Mouse (Mus musculus) mouse trophoblast stem cell (cell line): ENCODE results near the gene Tmem269.

Source experiments
- in situ Hi-C, 2 experiments: fragments of 300-500 bp; cut with MseI, MboI; formaldehyde crosslinking; loops; 2 replicates in 1 of 2; 3 replicates in 1 of 2; pipeline ENCODE4 v1.15.1; 2025

Tmem269 gene

GRCm38 (mm10) chr4:119239181-119239682, 21.2 kb upstream of the Tmem269 start:
- in situ Hi-C loops, result no loop called here

GRCm38 (mm10) chr4:119238661-119239060, 20.6 kb upstream of the Tmem269 start:
- in situ Hi-C loops, result no loop called here

DNA sequence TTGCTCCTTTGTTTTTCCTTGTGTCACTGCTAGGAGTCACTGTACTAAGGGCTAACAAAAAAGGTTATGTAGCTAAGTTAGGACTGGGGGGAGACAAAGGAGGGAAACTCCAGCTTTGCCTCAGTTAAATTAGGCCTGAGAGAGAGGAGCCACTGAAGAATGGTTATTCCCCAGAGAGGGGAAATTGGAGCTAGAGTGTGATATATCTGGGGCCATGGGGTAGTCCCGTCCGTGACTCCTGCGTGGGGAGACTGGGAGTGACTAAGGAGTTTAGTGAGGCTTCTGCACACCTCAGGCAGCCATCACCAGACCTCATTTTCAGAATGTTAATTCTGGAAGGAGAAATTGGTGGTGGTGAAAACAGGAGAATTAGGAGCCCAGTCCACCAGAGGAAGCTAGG, 16.3 kb upstream of the Tmem269 start:
- in situ Hi-C loops, result no loop called here

DNA sequence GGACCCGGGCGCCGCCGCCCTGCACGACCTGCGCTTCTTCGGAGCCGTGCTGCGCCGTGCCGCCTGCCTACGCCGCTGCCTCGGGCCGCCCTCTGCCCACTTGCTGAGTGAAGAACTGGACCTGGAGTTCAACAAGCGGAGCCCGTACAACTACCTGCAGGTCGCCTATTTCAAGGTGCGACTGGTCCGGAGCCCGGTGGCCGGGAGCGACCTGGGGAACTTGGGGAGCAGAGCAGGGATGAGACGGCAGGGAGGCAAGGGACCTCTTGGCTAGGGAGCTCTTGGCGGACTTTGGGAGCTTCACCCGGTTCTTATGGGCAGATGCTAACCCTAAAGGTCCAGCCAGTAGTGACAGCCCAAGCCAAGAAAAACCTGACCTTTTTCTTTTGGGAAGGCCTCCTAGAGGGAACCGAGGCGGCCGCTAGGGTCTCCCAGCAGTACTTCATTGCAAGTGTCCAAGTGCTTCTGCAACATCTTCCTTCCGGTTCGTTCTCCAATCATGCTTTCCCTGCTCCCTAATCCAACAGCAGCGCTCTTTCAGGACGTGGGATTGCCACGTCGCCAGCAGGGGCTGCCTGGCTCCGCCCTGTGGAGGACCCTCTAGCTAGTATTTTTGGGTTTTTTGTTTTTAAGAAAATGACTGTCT, 15.4 kb upstream of the Tmem269 start:
- in situ Hi-C loops, result no loop called here

GRCm38 (mm10) chr4:119232410-119233255, 14.6 kb upstream of the Tmem269 start, which contains the start of the genes AU022252 and P3h1:
Gene AU022252, minus strand, starts transcription at chr4:119232712.
Gene P3h1, plus strand, starts transcription at chr4:119232915.
- in situ Hi-C loops, result no loop called here

DNA sequence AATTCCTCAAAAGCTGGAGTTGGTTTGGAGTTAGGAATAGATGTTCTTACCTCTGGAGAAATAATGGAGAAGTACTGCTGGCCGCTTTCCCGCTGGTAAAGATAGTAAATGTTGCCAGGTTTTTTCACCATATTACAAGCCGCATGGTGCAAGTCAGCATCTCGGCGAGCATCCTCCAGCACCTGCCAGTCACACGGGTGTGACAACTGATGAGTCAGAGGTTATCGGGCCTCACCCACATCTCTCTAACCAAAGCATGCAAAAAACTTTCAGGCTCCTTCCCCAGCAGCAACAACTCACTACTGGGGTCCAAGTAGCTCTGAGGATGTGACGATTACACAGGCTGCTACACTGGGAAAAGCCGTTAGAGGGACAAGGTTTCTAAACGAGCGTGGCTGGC, 8.7 kb upstream of the Tmem269 start:
- in situ Hi-C loops, result no loop called here

GRCm38 (mm10) chr4:119225719-119226118, 7.7 kb upstream of the Tmem269 start:
- in situ Hi-C loops, result no loop called here

DNA sequence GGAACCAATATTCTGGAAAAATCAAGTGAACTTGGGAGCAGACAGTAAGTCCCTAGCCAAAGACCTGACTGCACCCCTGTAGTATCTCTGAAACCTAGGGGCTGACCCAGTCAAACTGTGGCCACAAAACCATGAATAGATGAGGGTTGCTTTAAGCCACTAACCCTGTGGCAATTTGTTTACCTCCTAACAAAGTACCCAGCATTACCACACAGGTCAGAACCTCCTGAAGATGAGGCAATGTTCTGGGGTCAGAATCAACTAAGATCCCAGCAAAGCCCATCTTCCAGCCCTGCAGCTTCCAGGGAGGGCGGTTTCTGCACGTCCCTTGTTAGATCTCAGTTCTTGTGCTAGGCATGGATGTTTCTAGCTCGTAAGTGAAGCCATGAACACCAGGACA, 6.5 kb upstream of the Tmem269 start:
- in situ Hi-C loops, result no loop called here

DNA sequence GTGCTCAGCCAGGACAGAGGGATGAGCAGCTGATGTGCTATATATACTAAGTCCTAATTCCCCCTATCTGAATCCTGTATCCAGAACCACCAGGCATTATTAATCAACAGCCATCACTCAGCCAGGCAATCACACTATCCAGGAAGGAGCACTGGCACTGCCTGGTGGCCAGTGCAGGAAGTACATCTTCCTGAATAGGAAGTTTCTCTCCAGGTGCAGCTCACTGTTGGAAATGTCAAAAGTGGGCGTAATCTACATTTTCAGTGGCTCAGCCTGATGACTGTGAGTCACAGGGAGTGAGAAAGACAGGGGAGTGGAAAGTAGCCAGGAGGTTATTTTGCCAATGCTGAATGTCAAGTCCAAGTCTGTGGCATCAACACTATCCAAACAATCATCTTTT, 5.7 kb upstream of the Tmem269 start:
- in situ Hi-C loops, result no loop called here

GRCm38 (mm10) chr4:119216667-119217066, 1.4 kb downstream of the Tmem269 start:
- in situ Hi-C loops, result no loop called here

DNA sequence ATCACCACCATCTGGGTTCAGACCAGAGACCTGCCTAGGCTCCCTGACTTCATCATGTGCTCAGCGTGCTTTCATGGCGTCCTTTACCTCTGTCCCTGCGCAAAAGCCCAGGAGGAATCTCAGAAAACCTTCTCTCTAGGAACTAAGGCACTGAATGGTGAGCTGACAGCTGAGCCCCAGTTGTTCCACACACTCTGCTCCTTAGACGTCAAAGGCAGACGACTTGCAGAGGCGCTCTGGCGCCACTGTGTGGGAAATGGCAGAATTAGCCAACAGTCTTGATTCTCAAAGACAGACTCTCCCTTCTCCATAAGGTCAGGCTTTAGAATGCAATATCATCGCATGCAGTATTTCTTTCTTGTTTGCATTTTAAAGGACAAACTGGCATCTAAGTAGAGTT, 13.3 kb downstream of the Tmem269 start:
- in situ Hi-C loops, result no loop called here

DNA sequence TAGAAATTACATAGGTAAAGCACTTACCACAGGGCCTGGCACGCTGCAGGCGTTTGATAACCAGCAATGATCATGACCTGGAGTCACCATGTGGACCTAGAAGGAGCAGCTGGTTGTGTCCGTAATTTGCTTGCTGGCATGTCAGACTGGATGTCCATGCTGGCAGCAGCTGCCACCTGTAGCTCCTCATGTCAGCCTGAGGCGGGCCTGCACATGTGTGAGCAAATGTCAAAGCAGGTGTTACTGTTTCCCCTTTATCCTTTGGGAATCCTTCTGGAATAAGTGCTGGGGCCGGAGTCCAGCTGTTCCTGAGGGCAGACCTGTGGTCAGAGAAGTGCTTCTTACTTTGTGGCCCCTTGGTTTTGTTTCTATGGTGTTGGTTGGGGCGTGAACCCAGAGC, 19.9 kb downstream of the Tmem269 start:
- in situ Hi-C loops, result no loop called here

GRCm38 (mm10) chr4:119195582-119196320, 22.3 kb downstream of the Tmem269 start:
- in situ Hi-C loops, result no loop called here

DNA sequence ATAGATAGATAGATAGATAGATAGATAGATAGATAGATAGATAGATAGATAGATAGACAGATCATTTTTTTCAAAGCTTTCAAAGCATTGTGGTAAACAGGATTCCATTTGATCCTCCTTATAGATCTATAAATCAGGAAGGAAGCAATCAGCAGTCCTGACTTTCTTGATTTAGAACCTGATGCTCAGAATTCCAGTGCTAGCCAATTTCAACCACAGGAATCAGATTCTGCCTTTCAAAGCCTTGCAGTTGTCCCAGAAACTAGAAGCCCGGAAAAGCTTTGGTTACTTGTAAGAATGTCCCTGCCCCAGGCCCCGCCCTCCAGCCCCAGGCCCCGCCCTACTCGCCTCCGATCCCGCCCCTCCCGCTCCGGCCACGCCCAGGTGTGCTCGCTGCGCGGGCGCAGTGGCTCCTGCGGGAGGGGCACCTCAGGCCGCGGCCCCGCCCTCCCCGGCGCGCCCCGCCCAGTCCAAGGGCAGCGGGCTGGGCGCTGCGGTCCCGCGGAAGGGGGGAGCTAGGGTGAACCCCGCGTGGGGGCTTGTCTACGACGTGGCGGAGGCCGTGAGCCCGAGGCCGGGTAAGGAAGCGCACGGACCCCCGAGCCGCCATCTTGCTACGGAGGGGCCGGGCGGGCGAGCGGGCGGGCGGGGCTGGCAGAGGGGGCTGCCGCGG, 23.0 kb downstream of the Tmem269 start, which contains the start of gene Svbp:
Svbp (plus strand) TSS at position 398 of the 673 bp plus-strand sequence.
- in situ Hi-C loops, result no loop called here

DNA sequence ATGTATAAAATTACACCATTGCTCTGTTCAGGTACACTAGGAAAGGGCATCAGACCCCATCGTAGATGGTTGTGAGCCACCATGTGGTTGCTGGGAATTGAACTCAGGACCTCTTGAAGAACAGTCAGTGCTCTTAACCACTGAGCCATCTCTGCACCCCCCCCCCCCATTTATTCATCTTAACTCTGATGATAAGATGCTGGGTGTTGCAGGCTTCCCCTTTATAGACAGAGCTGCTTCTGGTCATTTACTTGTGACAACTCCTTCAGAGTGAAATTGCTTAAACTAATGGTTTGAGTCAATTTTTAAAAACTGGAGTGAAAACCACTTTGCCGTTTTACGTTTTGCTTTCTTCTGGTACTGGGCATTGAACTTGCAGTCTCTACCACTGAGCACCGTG, 25.3 kb downstream of the Tmem269 start:
- in situ Hi-C loops, result no loop called here

- in situ Hi-C loops, result no loop called here
These were observed 26.7 kb downstream of the Tmem269 start for GRCm38 (mm10) chr4:119191273-119191672.

- in situ Hi-C loops, result no loop called here
These were observed 27.4 kb downstream of the Tmem269 start for GRCm38 (mm10) chr4:119190618-119191017.

- in situ Hi-C loops, result no loop called here
These were observed 28.2 kb downstream of the Tmem269 start, which contains the start of gene Ermap for GRCm38 (mm10) chr4:119189864-119190263. Gene Ermap, minus strand, starts transcription at chr4:119190011.

- in situ Hi-C loops, result no loop called here
These were observed 28.6 kb downstream of the Tmem269 start for GRCm38 (mm10) chr4:119189392-119189791.

GRCm38 (mm10) chr4:119188060-119188785, 29.8 kb downstream of the Tmem269 start:
- in situ Hi-C loops, result no loop called here

DNA sequence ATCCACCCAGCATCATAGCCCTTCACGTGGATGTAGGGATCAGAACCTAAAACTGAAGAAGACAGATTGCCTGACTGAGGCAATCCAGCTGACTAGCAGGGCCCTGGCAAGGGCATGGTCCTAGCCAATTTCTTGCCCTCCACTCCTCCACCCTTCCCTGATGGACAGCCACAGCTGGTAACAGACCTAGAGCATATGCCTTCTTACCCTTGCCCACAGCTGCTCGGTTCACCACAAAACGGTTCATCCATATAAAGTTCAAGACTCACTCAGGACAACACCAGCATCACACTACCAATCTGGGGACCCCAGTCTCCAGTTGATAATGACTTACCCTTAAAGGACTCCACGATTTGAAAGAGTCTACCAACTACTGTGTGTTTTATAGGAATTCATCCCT, 32.2 kb downstream of the Tmem269 start:
- in situ Hi-C loops, result no loop called here
